Mouse (Mus musculus): Measurements from ENCODE around the gene 9030025P20Rik.
"Not testable (repeated sequence)": the region's sequence is repeated elsewhere in the genome, so short reads cannot be mapped to it uniquely, and the experiment has no call there.

- not testable (repeated sequence) for TF ChIP-seq CTCF (IDR thresholded peaks at IDR 0.05; ENCODE audit: low read depth, low read length); POLR2A (IDR thresholded peaks at IDR 0.05; ENCODE audit: borderline replicate concordance, low read depth, low read length)
Measured at GRCm38 (mm10) chr17:14961557-14962154, 16.6 kb upstream of the 9030025P20Rik start.
